In the genomic region with DNA sequence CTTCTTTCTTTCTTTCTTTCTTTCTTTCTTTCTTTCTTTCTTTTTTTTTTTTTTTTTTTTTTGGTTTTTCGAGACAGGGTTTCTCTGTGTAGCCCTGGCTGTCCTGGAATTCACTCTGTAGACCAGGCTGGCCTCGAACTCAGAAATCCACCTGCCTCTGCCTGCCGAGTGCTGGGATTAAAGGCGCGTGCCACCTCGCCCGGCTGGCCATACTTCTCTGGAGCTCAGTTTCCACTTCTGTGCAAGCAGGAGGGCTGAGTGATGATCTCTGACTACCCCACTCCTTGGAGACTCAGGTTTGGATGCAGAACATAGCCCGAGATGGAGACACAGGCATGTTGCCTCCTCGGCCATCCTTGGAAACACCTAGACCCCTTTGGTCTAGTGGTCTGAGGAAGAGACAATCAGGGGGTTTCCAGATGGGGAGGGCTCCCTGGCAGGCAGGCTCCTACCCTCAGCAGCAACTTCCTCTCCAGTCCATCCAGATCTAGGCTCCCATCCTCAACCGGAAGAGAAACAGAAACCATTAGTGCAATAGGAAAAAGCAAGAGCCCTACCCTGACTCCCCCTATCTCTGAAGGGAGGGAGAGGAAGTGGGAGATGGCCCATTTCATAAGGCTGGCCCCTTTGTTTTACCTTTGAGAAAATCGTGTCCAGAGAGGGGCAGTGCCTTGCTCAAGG, we compare ENCODE assay signal across 14 mouse cellular contexts. TPM values are rescaled to one million over a fixed set of nuclear protein-coding genes. Genes with fewer than 3 reads are reported as not detected.
DNase-seq lines count a peak whose midpoint lies in the region; ATAC-seq and TF ChIP-seq lines count a peak whose summit lies in the region.
"Had no signal": no experiment of that assay in that cellular context is flagged by ENCODE, and none has a peak within 500 bp of the region (broad histone marks: within the 10 kb centered on the region; RNA-seq: fewer than 3 reads in every experiment).

No protein-coding gene starts in this region.

- H3K4me2 ChIP-seq in liver, embryonic 11.5 days = no peak overlapping the region
- H3K4me2 ChIP-seq: hindbrain, embryonic 14.5 days; neural tube, embryonic 12.5 days had no signal

- intact Hi-C loops in heart, adult 2 months (cut with DNase I) = no loop called here
- intact Hi-C loops in heart, postnatal 25 days (cut with DNase I) = no loop called here

- H3K27ac ChIP-seq in heart, adult 2 months = peak overlapping the region; percentile 52
- H3K27ac ChIP-seq in liver, embryonic 11.5 days (ENCODE audit: low read depth, low read length) = peak overlapping the region; percentile 23; the same call in 1 of the 2 replicates
- H3K27ac ChIP-seq: hindbrain, embryonic 14.5 days; neural tube, embryonic 12.5 days had no signal

- H3K36me3 ChIP-seq in heart, adult 2 months (ENCODE audit: control insufficient read depth, insufficient read depth, low read length) = no peaks in the 10 kb centered on the region
- H3K36me3 ChIP-seq in liver, embryonic 11.5 days (ENCODE audit: control insufficient read depth, insufficient read depth, low read length) = no peaks in the 10 kb centered on the region
- H3K36me3 ChIP-seq: neural tube, embryonic 12.5 days had no signal

- H3K4me3 ChIP-seq in heart, adult 2 months = no peak overlapping the region
- no peak overlapping the region for H3K4me3 ChIP-seq in liver, embryonic 11.5 days (ENCODE audit: low read depth, low read length)
- H3K4me3 ChIP-seq: neural tube, embryonic 12.5 days had no signal

- TF ChIP-seq EP300 in heart, adult 2 months (IDR thresholded peaks at IDR 0.05; ENCODE audit: insufficient read depth, low read depth, low read length) = 0 out of 2 replicates have a peak, but pooled peaks have one; percentile 22

- H3K9ac ChIP-seq in heart, adult 2 months (ENCODE audit: low read depth, low read length) = no peak overlapping the region
- H3K9ac ChIP-seq in liver, embryonic 11.5 days (ENCODE audit: low read depth, low read length) = no peak overlapping the region
- H3K9ac ChIP-seq: hindbrain, embryonic 14.5 days; neural tube, embryonic 12.5 days had no signal

- H3K27me3 ChIP-seq in heart, adult 2 months (ENCODE audit: control insufficient read depth, insufficient read depth, low read length) = no peaks in the 10 kb centered on the region
- H3K27me3 ChIP-seq in liver, embryonic 11.5 days (replicated peaks; ENCODE audit: control insufficient read depth, insufficient read depth, low read length) = no peaks in the 10 kb centered on the region
- H3K27me3 ChIP-seq: neural tube, embryonic 12.5 days; Patski had no signal

- no peaks in the 10 kb centered on the region for H3K9me3 ChIP-seq in liver, embryonic 11.5 days (ENCODE audit: control insufficient read depth, low read length)

- H3K79me2 ChIP-seq in heart, adult 2 months (replicated peaks; ENCODE audit: control insufficient read depth, insufficient read depth, low read length) = no peaks in the 10 kb centered on the region

- no peak for TF ChIP-seq CTCF in heart, adult 2 months (IDR thresholded peaks at IDR 0.05)

- 72% methylated on average over 11 of the region's 11 CpGs for WGBS in heart, adult 2 months
- WGBS in liver, embryonic 11.5 days = 72% methylated on average over 10 of the region's 11 CpGs

- H3K4me1 ChIP-seq in heart, adult 2 months (ENCODE audit: control insufficient read depth, insufficient read depth, low read length) = peaks cover 10% of the 10 kb centered on the region
- H3K4me1 ChIP-seq in liver, embryonic 11.5 days (replicated peaks; ENCODE audit: control insufficient read depth, insufficient read depth, low read length) = peaks cover 3% of the 10 kb centered on the region; the same call in 1 of the 2 replicates
- H3K4me1 ChIP-seq: neural tube, embryonic 12.5 days had no signal

- peak in 1 of 2 experiments; percentile 45 for DNase-seq in heart, adult 2 months
- no peak for DNase-seq in heart, postnatal 25 days (ENCODE audit: low spot score)
- peak; percentile 69 for DNase-seq in CD4-positive helper T cell, adult 2 months (ENCODE audit: low read depth, low spot score)
- no peak for DNase-seq in liver, embryonic 11.5 days (ENCODE audit: low spot score)
- DNase-seq in embryo, embryonic 9.5 days (ENCODE audit: extremely low spot score) = no peak
- no peak for DNase-seq in urinary bladder, adult 2 months (ENCODE audit: low spot score)
- no peak for DNase-seq in urinary bladder, postnatal 25 days (ENCODE audit: low spot score)
- DNase-seq: gastrocnemius, postnatal 36 days; kidney, postnatal 25 days had no signal

- TF ChIP-seq POLR2A in heart, adult 2 months (IDR thresholded peaks at IDR 0.05; ENCODE audit: insufficient read depth, low read depth, low read length) = no peak

- no peak for ATAC-seq in liver, embryonic 11.5 days (replicated peaks; ENCODE audit: low FRiP score)
- ATAC-seq in neutrophil, adult 5-6 weeks (ENCODE audit: extremely low read depth, insufficient number of reproducible peaks, low FRiP score, poor library complexity, severe bottlenecking) = 0 out of 2 replicates have a peak, but pooled peaks have one; percentile 9
- ATAC-seq: Patski had no signal

RNA-seq across cellular contexts. Expression of gene Ankdd1a, which starts 15.9 kb away (rescaled TPM):
- total RNA-seq in heart, adult 2 months (2021) = not detected
- not detected in 2 replicates for polyA plus RNA-seq in heart, adult 2 months (2012; rRNA removed)
- total RNA-seq in heart, postnatal 25 days (2021) = not detected
- polyA plus RNA-seq in liver, embryonic 11.5 days (2014; fragmentation: Nextera tagmentation; extraction: Ambion mirVana) = not detected in 2 replicates
- 0.93 TPM in 1 of 2 replicates, not detected in the other for total RNA-seq in neutrophil, adult 5-6 weeks (2017)
- 21.8 and 33.9 TPM in 2 replicates for polyA plus RNA-seq in urinary bladder, adult 2 months (2012; rRNA removed)
- total RNA-seq: gastrocnemius, postnatal 36 days had no signal
- polyA plus RNA-seq: Patski; testis, adult 2 months had no signal

RNA-seq across cellular contexts. Expression of gene Plekho2, which starts 43.9 kb away (rescaled TPM):
- total RNA-seq in heart, adult 2 months (2021) = 10 to 100 TPM in 1 of 2 experiments, 1 to 10 TPM in 1; 9.9 to 11.1 TPM
- polyA plus RNA-seq in heart, adult 2 months (2012; rRNA removed) = 16.5 and 18.8 TPM in 2 replicates
- total RNA-seq in heart, postnatal 25 days (2021) = 10 to 100 TPM; 12.9 to 13.2 TPM
- polyA plus RNA-seq in liver, embryonic 11.5 days (2014; fragmentation: Nextera tagmentation; extraction: Ambion mirVana) = 29.5 and 30.3 TPM in 2 replicates
- 103 and 108 TPM in 2 replicates for total RNA-seq in neutrophil, adult 5-6 weeks (2017)
- polyA plus RNA-seq in urinary bladder, adult 2 months (2012; rRNA removed) = 45.4 and 50.5 TPM in 2 replicates

RNA-seq across cellular contexts. Expression of gene Pif1, which starts 51.0 kb away (rescaled TPM):
- total RNA-seq in heart, adult 2 months (2021) = not detected
- 0.18 and 0.23 TPM in 2 replicates for polyA plus RNA-seq in heart, adult 2 months (2012; rRNA removed)
- not detected for total RNA-seq in heart, postnatal 25 days (2021)
- 16.4 and 18.0 TPM in 2 replicates for polyA plus RNA-seq in liver, embryonic 11.5 days (2014; fragmentation: Nextera tagmentation; extraction: Ambion mirVana)
- total RNA-seq in neutrophil, adult 5-6 weeks (2017) = not detected in 2 replicates
- 0.29 and 0.36 TPM in 2 replicates for polyA plus RNA-seq in urinary bladder, adult 2 months (2012; rRNA removed)
